31 mouse cellular contexts compared by ENCODE assay signal in the genomic region with DNA sequence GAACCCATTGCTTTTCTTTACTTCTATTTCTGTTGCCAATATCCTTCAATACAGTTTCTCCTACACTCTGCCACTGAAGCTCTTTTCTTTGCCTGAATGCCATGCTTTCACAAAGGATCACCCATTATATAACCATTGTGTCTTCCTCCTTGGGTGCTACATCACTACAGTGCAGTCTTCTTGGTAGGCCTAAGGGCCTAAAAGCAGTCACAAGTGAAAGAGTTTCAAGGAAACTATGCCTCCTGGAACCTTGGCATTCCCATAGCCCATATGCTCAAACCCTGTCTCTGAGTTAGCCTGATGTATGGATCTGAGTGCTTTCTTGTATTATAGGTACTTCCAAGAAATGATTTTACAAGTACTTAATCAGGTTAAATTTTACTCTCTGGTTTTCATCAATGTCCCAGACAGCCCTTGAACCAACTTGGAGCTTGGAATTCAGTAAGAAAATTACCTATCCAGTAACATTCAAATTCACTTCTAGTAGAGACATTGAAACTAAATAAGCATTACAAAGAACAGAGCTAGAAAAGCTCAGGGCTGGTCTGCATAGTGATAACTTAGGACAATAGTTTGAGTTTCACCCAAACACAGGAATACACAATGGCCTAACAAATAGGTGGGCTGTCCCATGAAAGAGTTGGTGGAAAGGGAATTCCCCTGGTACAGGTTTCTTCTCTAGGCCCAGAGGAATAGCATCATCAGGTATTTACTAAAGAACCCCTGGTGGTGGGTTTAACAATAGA. TPM values are rescaled to one million over a fixed set of nuclear protein-coding genes. Genes with fewer than 3 reads are reported as not detected.
DNase-seq lines count a peak whose midpoint lies in the region; ATAC-seq and TF ChIP-seq lines count a peak whose summit lies in the region.
"Had no signal": no experiment of that assay in that cellular context is flagged by ENCODE, and none has a peak within 500 bp of the region (broad histone marks: within the 10 kb centered on the region; RNA-seq: fewer than 3 reads in every experiment).

No protein-coding gene starts in this region.

- no peak for TF ChIP-seq CTCF in ES-Bruce4 (IDR thresholded peaks at IDR 0.05; ENCODE audit: low read depth, low read length)

- peaks cover 47% of the 10 kb centered on the region for H3K9me3 ChIP-seq in ES-Bruce4 (replicated peaks; ENCODE audit: control insufficient read depth, insufficient read depth, low read length, poor library complexity, severe bottlenecking)

- DNase-seq in ES-CJ7 (ENCODE audit: low read depth, low spot score) (peak; percentile 98), R1 (ENCODE audit: low read depth, low spot score) (peak; percentile 99)
- no peak for DNase-seq in layer of hippocampus, adult 8-10 months (ENCODE audit: low spot score in 2 of 2)
- no peak for DNase-seq in lung, postnatal 14 days
- DNase-seq: adrenal gland, adult 8-10 months; adrenal gland, postnatal 36 days; cerebellum, adult 18-20 months; cerebellum, adult 9-10 months; cerebellum, postnatal 14 days; forebrain, postnatal 0 days; gastrocnemius, adult 2 months; gastrocnemius, postnatal 14 days; heart, adult 18-20 months; heart, postnatal 14 days; heart, postnatal 4 days had no signal

- no peaks in the 10 kb centered on the region for H3K27me3 ChIP-seq in ES-Bruce4 (ENCODE audit: control insufficient read depth, insufficient read depth, low read length, poor library complexity, severe bottlenecking)
- H3K27me3 ChIP-seq: heart, embryonic 13.5 days had no signal

- H3K4me1 ChIP-seq in ES-Bruce4 (ENCODE audit: control insufficient read depth, insufficient read depth, low read length): peaks cover 1% of the 10 kb centered on the region
- H3K4me1 ChIP-seq: heart, embryonic 13.5 days had no signal

- peak overlapping the region; percentile 90 for H3K27ac ChIP-seq in ES-Bruce4 (ENCODE audit: insufficient read depth, low read length)
- H3K27ac ChIP-seq: gastrocnemius, adult 2 months; heart, embryonic 13.5 days; hindbrain, embryonic 14.5 days; hindbrain, postnatal 0 days had no signal

- H3K4me3 ChIP-seq in ES-Bruce4 (ENCODE audit: low read depth, low read length): no peak overlapping the region
- H3K4me3 ChIP-seq: gastrocnemius, adult 2 months; heart, embryonic 13.5 days had no signal

- no peak for TF ChIP-seq POLR2A in ES-Bruce4 (IDR thresholded peaks at IDR 0.05; ENCODE audit: insufficient read depth, low read length)

- H3K9ac ChIP-seq in ES-Bruce4 (ENCODE audit: low read depth, poor library complexity, severe bottlenecking): no peak overlapping the region
- H3K9ac ChIP-seq: forebrain, postnatal 0 days; heart, embryonic 13.5 days; hindbrain, embryonic 14.5 days had no signal

- no peak for ATAC-seq in erythroid progenitor cell, adult 5-6 weeks (replicated peaks; ENCODE audit: low FRiP score, poor library complexity, severe bottlenecking)
- ATAC-seq: activated CD4-positive, CD25-positive, alpha-beta regulatory T cell, adult 4 months; CD4-positive, CD25-positive, alpha-beta regulatory T cell, adult 4 months; forebrain, embryonic 14.5 days; forebrain, postnatal 0 days; hindbrain, postnatal 0 days; inflammation-experienced regulatory T-cells, adult 6 months; intestine, embryonic 16.5 days had no signal

- H3K36me3 ChIP-seq in ES-Bruce4 (ENCODE audit: control insufficient read depth, insufficient read depth, low read length, poor library complexity, severe bottlenecking): no peaks in the 10 kb centered on the region; the same call in 1 of the 2 replicates
- H3K36me3 ChIP-seq: heart, embryonic 13.5 days had no signal

- no peak for TF ChIP-seq EP300 in ES-Bruce4 (IDR thresholded peaks at IDR 0.05; ENCODE audit: insufficient read depth, low read depth, low read length)

RNA-seq across cellular contexts. Expression of gene 4930505A04Rik, which starts 20.1 kb away (rescaled TPM):
- polyA plus RNA-seq in ES-Bruce4 (2011; ENCODE audit: insufficient read depth, insufficient read length, low read depth, missing spikeins): not detected in 2 replicates
- not detected in 2 replicates for total RNA-seq in erythroid progenitor cell, adult 5-6 weeks (2015; ENCODE audit: low replicate concordance)
- not detected in 2 replicates for total RNA-seq in erythroid progenitor cell, adult 5-6 weeks (2017; ENCODE audit: low replicate concordance)
- 1 to 10 TPM in 1 of 4 experiments, under 1 TPM in 3; 0.37 to 1.3 (median 0.57) TPM for total RNA-seq in layer of hippocampus, adult 8-10 months (2022)
- total RNA-seq: gastrocnemius, postnatal 14 days; heart, postnatal 14 days; heart, postnatal 4 days; hindbrain, postnatal 0 days; MEL had no signal
- polyA plus RNA-seq: activated CD4-positive, CD25-positive, alpha-beta regulatory T cell, adult 4 months; C2C12; CD4-positive, CD25-positive, alpha-beta regulatory T cell, adult 4 months; embryonic facial prominence, embryonic 11.5 days; forebrain, embryonic 11.5 days; forebrain, embryonic 14.5 days; heart, embryonic 13.5 days; heart, embryonic 16.5 days; hindbrain, embryonic 11.5 days; inflammation-experienced regulatory T-cells, adult 6 months; intestine, embryonic 16.5 days had no signal

Comparison
In these comparisons a context has a peak if more than half of its experiments do, and no peak if none do; other contexts are left out.
1. DNase-seq: peak in ES-CJ7 (single experiment) and R1 (single experiment); none in layer of hippocampus, adult 8-10 months (0 of 2) and lung, postnatal 14 days (single experiment).